Mouse (Mus musculus) forebrain, embryonic 12.5 days (tissue): ENCODE results near the gene Tsn. TPM values are rescaled to one million over a fixed set of nuclear protein-coding genes. Genes with fewer than 3 reads are reported as not detected.

Experiments
- ATAC-seq: fragments of 200-750 bp; cut with Nextera tagmentation; 2 replicates; pipeline ENCODE4 v1.8.0; 2017; ENCODE audit warnings: moderate TSS enrichment; ENCODE audit not compliant: low FRiP score
- H3K27ac ChIP-seq: fragments of 300-500 bp; sonication (generic); 2 replicates; pipeline ENCODE4 v1.5.1; 2016; ENCODE audit warnings: mild to moderate bottlenecking
- H3K27me3 ChIP-seq: fragments of 300-500 bp; sonication (generic); 2 replicates; pipeline ENCODE4 v1.6.1; 2016; ENCODE audit warnings: mild to moderate bottlenecking
- H3K36me3 ChIP-seq: fragments of 300-500 bp; sonication (generic); replicated peaks from 2 replicates; pipeline ENCODE4 v1.6.1; 2016; ENCODE audit warnings: mild to moderate bottlenecking
- H3K4me1 ChIP-seq: fragments of 300-500 bp; sonication (generic); 2 replicates; pipeline ENCODE4 v1.6.1; 2016
- H3K4me2 ChIP-seq: fragments of 300-500 bp; sonication (generic); 2 replicates; pipeline ENCODE4 v1.6.1; 2016; ENCODE audit warnings: mild to moderate bottlenecking, moderate library complexity
- H3K4me3 ChIP-seq: fragments of 300-500 bp; sonication (generic); replicated peaks from 2 replicates; pipeline ENCODE4 v1.5.1; 2016; ENCODE audit warnings: mild to moderate bottlenecking
- H3K9ac ChIP-seq: fragments of 300-500 bp; sonication (generic); 2 replicates; pipeline ENCODE4 v1.6.1; 2016; ENCODE audit warnings: mild to moderate bottlenecking
- H3K9me3 ChIP-seq: fragments of 300-500 bp; sonication (generic); 2 replicates; pipeline ENCODE4 v1.6.1; 2016
- WGBS: fragments of 180-500 bp; shearing (Covaris S2); methylation state at CpG from one replicate; pipeline ENCODE4 v1.1.7; 2016; 5-methylcytosine and 5-hydroxymethylcytosine counted together
- polyA plus RNA-seq: library from polyadenylated mRNA; unstranded; fragments of >200 nt; fragmentation: Nextera tagmentation; extraction: Ambion mirVana; gene quantifications from 2 replicates; pipeline ENCODE4 v1.2.1, GENCODE M21; 2016

The Tsn gene
- 433 and 438 TPM in 2 replicates for polyA plus RNA-seq

GRCm38 (mm10) chr1:118311622-118312326 lies at the start of gene Tsn:
TSS of gene Tsn (minus strand) at chr1:118311739.
- WGBS, result 58% methylated on average over 12 of the region's 12 CpGs

GRCm38 (mm10) chr1:118359071-118359761 lies 47.7 kb upstream of the Tsn start:
- Histone ChIP-seq H3K4me2 (no peak overlapping the region), H3K4me1 (no peaks in the 10 kb centered on the region), H3K27me3 (no peaks in the 10 kb centered on the region), H3K9me3 (no peaks in the 10 kb centered on the region), H3K27ac (no peak overlapping the region), H3K9ac (no peak overlapping the region), H3K4me3 (no peak overlapping the region), H3K36me3 (no peaks in the 10 kb centered on the region)
- ATAC-seq, result no peak
- WGBS, result 70% methylated on average over 6 of the region's 6 CpGs

More at GRCm38 (mm10) chr1:118311622-118312326, at the start of gene Tsn:
- peak within 1 kb of the TSS; percentile 83 for H3K9ac ChIP-seq
- peak within 1 kb of the TSS; percentile 94 for H3K27ac ChIP-seq
- peak within 1 kb of the TSS; percentile 77 for H3K4me3 ChIP-seq
- ATAC-seq, result peak; percentile 40
- peak within 1 kb of the TSS; percentile 70 for H3K4me2 ChIP-seq
- peaks cover 8% of the 10 kb centered on the region for H3K4me1 ChIP-seq
- H3K9me3 ChIP-seq, result no peaks in the 10 kb centered on the region
- H3K36me3 ChIP-seq, result peaks cover 7% of the 10 kb centered on the region
- peaks cover 6% of the 10 kb centered on the region; the same call in 1 of the 2 replicates for H3K27me3 ChIP-seq

- Histone ChIP-seq H3K27ac (no peak overlapping the region), H3K4me2 (no peak overlapping the region), H3K9ac (no peak overlapping the region), H3K36me3 (no peaks in the 10 kb centered on the region), H3K9me3 (no peaks in the 10 kb centered on the region), H3K27me3 (no peaks in the 10 kb centered on the region), H3K4me1 (no peaks in the 10 kb centered on the region), H3K4me3 (no peak overlapping the region)
- no peak for ATAC-seq
- WGBS, result 90% methylated on average over 3 of the region's 3 CpGs
These were observed 38.4 kb upstream of the Tsn start for GRCm38 (mm10) chr1:118349922-118350321.

GRCm38 (mm10) chr1:118343649-118344435 lies 32.3 kb upstream of the Tsn start:
- Histone ChIP-seq H3K27ac (no peak overlapping the region), H3K4me2 (no peak overlapping the region), H3K4me3 (no peak overlapping the region), H3K36me3 (no peaks in the 10 kb centered on the region), H3K9me3 (no peaks in the 10 kb centered on the region), H3K4me1 (no peaks in the 10 kb centered on the region; the same call in 1 of the 2 replicates), H3K9ac (no peak overlapping the region), H3K27me3 (no peaks in the 10 kb centered on the region)
- no peak for ATAC-seq
- WGBS, result 38% methylated on average over 6 of the region's 6 CpGs

GRCm38 (mm10) chr1:118337921-118338320 lies 26.4 kb upstream of the Tsn start:
- WGBS, result 84% methylated on average over 5 of the region's 5 CpGs
- no peak for ATAC-seq
- H3K27ac ChIP-seq, result no peak overlapping the region
- no peaks in the 10 kb centered on the region for H3K27me3 ChIP-seq
- H3K4me3 ChIP-seq, result no peak overlapping the region
- no peaks in the 10 kb centered on the region for H3K9me3 ChIP-seq
- no peak overlapping the region for H3K9ac ChIP-seq
- peaks cover 20% of the 10 kb centered on the region for H3K36me3 ChIP-seq
- no peak overlapping the region for H3K4me2 ChIP-seq
- H3K4me1 ChIP-seq, result no peaks in the 10 kb centered on the region

- no peak overlapping the region for H3K4me2 ChIP-seq
- no peak for ATAC-seq
- no peak overlapping the region for H3K9ac ChIP-seq
- no peak overlapping the region for H3K4me3 ChIP-seq
- no peaks in the 10 kb centered on the region for H3K9me3 ChIP-seq
- peaks cover 41% of the 10 kb centered on the region for H3K36me3 ChIP-seq
- no peak overlapping the region for H3K27ac ChIP-seq
- H3K27me3 ChIP-seq, result no peaks in the 10 kb centered on the region
- H3K4me1 ChIP-seq, result no peaks in the 10 kb centered on the region
These were observed 24.3 kb upstream of the Tsn start for GRCm38 (mm10) chr1:118335847-118336246.

- Histone ChIP-seq H3K4me3 (no peak overlapping the region), H3K9ac (no peak overlapping the region), H3K36me3 (peaks cover 49% of the 10 kb centered on the region), H3K27me3 (no peaks in the 10 kb centered on the region), H3K4me2 (no peak overlapping the region), H3K9me3 (no peaks in the 10 kb centered on the region), H3K27ac (no peak overlapping the region), H3K4me1 (no peaks in the 10 kb centered on the region)
- ATAC-seq, result no peak
- WGBS, result 89% methylated on average over 9 of the region's 9 CpGs
These were observed 23.5 kb upstream of the Tsn start for GRCm38 (mm10) chr1:118334749-118335713.

GRCm38 (mm10) chr1:118321661-118322201 lies 10.2 kb upstream of the Tsn start, which contains the start of gene Nifk:
TSS of gene Nifk (plus strand) at chr1:118321839.
- Histone ChIP-seq H3K27ac (no peak within 1 kb of the TSS), H3K9me3 (no peaks in the 10 kb centered on the region), H3K36me3 (peaks cover 25% of the 10 kb centered on the region), H3K4me2 (peak within 1 kb of the TSS; percentile 92), H3K4me3 (peak within 1 kb of the TSS; percentile 87), H3K27me3 (no peaks in the 10 kb centered on the region), H3K9ac (peak within 1 kb of the TSS; percentile 80), H3K4me1 (peaks cover 10% of the 10 kb centered on the region)
- WGBS, result under 1% methylated on average over 37 of the region's 37 CpGs
- ATAC-seq, result peak; percentile 94

- peaks cover 23% of the 10 kb centered on the region for H3K36me3 ChIP-seq
- no peak overlapping the region for H3K4me3 ChIP-seq
- peaks cover 10% of the 10 kb centered on the region for H3K4me1 ChIP-seq
- H3K9me3 ChIP-seq, result no peaks in the 10 kb centered on the region
- no peak overlapping the region for H3K4me2 ChIP-seq
- no peaks in the 10 kb centered on the region for H3K27me3 ChIP-seq
- no peak overlapping the region for H3K27ac ChIP-seq
- no peak overlapping the region for H3K9ac ChIP-seq
- ATAC-seq, result no peak
- WGBS, result 66% methylated on average over 2 of the region's 2 CpGs
These were observed 9.2 kb upstream of the Tsn start for GRCm38 (mm10) chr1:118320696-118321095.

GRCm38 (mm10) chr1:118310780-118311621 lies 538 bp downstream of the Tsn start:
- Histone ChIP-seq H3K27ac (peak overlapping the region; percentile 94), H3K9ac (peak overlapping the region; percentile 83), H3K4me1 (peaks cover 8% of the 10 kb centered on the region), H3K36me3 (peaks cover 15% of the 10 kb centered on the region), H3K9me3 (no peaks in the 10 kb centered on the region), H3K4me3 (peak overlapping the region; percentile 77), H3K27me3 (peaks cover 6% of the 10 kb centered on the region; the same call in 1 of the 2 replicates), H3K4me2 (peak overlapping the region; percentile 70)
- peak; percentile 100 for ATAC-seq
- under 1% methylated on average over 67 of the region's 67 CpGs for WGBS
